Mouse (Mus musculus): ENCODE results near the gene Grip1. TPM values are rescaled to one million over a fixed set of nuclear protein-coding genes. Genes with fewer than 3 reads are reported as not detected.

The Grip1 gene
- polyA plus RNA-seq, 1 experiment from 2014 or later, result 3.1 TPM

DNA sequence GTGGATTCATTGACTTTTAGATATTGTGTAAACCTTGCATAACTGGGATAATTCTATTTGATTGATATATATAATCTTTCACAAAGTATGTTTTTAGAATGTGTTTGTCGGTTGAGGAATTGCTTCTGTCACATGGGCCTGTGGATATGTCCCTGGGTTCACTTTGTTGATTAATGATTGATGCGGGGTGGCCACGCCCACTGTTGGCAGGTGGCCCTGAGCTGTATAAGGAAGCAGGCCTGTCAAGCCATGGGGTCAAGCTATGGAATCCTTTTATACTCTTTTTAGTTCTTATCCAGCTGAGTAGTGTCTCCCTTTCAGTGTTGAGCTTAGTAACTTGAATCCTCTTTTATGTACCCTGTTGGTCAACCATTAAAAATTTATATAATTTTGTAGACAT lies 72.1 kb downstream of the Grip1 start:
- no peak overlapping the region for H3K27ac ChIP-seq
- H3K9ac ChIP-seq, result no peak overlapping the region
- no peaks in the 10 kb centered on the region for H3K27me3 ChIP-seq
- no peak for ATAC-seq (ENCODE audit: insufficient number of reproducible peaks, low FRiP score, low TSS enrichment, low read depth)
- no peak overlapping the region for H3K4me2 ChIP-seq
- no peaks in the 10 kb centered on the region for H3K36me3 ChIP-seq
- H3K9me3 ChIP-seq, result no peaks in the 10 kb centered on the region
- 74% methylated on average over 3 of the region's 3 CpGs for WGBS
- no peaks in the 10 kb centered on the region for H3K4me1 ChIP-seq
- H3K4me3 ChIP-seq, result no peak overlapping the region

DNA sequence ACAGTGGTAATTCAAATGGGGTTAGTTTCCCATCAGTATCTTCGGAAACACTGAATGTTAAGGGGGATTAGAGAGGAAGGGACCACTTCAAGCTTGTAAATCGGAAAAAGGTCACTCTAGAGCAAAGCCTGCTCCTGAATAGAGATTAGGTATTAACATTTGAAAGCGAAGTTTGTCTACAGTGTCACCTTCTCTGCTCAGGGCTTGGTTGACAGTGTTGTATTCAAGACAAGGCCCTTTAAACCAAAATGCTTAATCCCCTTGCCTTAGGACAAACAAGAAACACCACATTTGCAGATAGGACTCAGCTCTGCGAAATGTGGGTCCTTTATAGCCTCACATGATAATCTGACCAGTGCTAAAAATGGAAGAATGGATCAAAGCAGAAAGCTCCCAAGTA lies 81.2 kb downstream of the Grip1 start:
- H3K4me3 ChIP-seq, result no peak overlapping the region
- 77% methylated on average over 4 of the region's 4 CpGs for WGBS
- no peaks in the 10 kb centered on the region for H3K36me3 ChIP-seq
- no peak overlapping the region for H3K27ac ChIP-seq
- no peaks in the 10 kb centered on the region for H3K9me3 ChIP-seq
- no peak overlapping the region for H3K9ac ChIP-seq
- no peak for ATAC-seq (ENCODE audit: insufficient number of reproducible peaks, low FRiP score, low TSS enrichment, low read depth)
- no peak overlapping the region for H3K4me2 ChIP-seq
- H3K27me3 ChIP-seq, result no peaks in the 10 kb centered on the region
- no peaks in the 10 kb centered on the region for H3K4me1 ChIP-seq

GRCm38 (mm10) chr10:119541655-119542054 lies 88.0 kb downstream of the Grip1 start:
- H3K36me3 ChIP-seq, result no peaks in the 10 kb centered on the region

DNA sequence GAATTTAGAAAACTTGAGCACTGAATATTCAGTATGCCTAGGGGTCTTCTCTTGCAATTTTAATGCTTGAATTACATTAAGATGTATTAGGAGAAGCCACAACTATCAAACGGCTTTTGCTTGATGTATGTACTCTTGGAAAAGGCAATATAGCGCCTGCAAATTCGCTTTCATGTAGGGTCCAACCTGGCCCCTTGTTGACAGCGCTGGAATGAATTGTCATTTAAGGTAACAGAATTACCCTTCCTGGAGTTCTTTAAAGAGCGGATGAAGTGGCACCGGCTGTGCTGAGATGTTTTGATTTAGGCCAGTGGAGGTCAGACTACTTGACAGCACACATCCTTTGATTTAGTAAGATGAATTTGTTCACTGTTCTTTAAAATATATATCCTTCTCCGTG lies 90.1 kb downstream of the Grip1 start:
- Histone ChIP-seq H3K27me3 (no peaks in the 10 kb centered on the region), H3K4me3 (no peak overlapping the region), H3K9me3 (no peaks in the 10 kb centered on the region), H3K9ac (no peak overlapping the region), H3K27ac (no peak overlapping the region), H3K4me1 (no peaks in the 10 kb centered on the region), H3K36me3 (no peaks in the 10 kb centered on the region), H3K4me2 (no peak overlapping the region)
- ATAC-seq (ENCODE audit: insufficient number of reproducible peaks, low FRiP score, low TSS enrichment, low read depth), result no peak
- WGBS, result 53% methylated on average over 7 of the region's 7 CpGs

More at GRCm38 (mm10) chr10:119541655-119542054, 88.0 kb downstream of the Grip1 start:
- ATAC-seq (ENCODE audit: insufficient number of reproducible peaks, low FRiP score, low TSS enrichment, low read depth), result no peak
- Histone ChIP-seq H3K4me2 (no peak overlapping the region), H3K27ac (no peak overlapping the region), H3K4me3 (no peak overlapping the region), H3K27me3 (no peaks in the 10 kb centered on the region), H3K4me1 (no peaks in the 10 kb centered on the region), H3K9me3 (no peaks in the 10 kb centered on the region), H3K9ac (no peak overlapping the region)
- 90% methylated on average over 4 of the region's 4 CpGs for WGBS

- no peak overlapping the region for H3K4me2 ChIP-seq
- WGBS, result 68% methylated on average over 9 of the region's 9 CpGs
- no peak overlapping the region for H3K27ac ChIP-seq
- H3K9ac ChIP-seq, result no peak overlapping the region
- H3K27me3 ChIP-seq, result no peaks in the 10 kb centered on the region
- ATAC-seq (ENCODE audit: insufficient number of reproducible peaks, low FRiP score, low TSS enrichment, low read depth), result no peak
- no peaks in the 10 kb centered on the region for H3K9me3 ChIP-seq
- H3K4me1 ChIP-seq, result no peaks in the 10 kb centered on the region
- H3K4me3 ChIP-seq, result no peak overlapping the region
- no peaks in the 10 kb centered on the region for H3K36me3 ChIP-seq
These were observed 91.1 kb downstream of the Grip1 start for GRCm38 (mm10) chr10:119544743-119545142.

DNA sequence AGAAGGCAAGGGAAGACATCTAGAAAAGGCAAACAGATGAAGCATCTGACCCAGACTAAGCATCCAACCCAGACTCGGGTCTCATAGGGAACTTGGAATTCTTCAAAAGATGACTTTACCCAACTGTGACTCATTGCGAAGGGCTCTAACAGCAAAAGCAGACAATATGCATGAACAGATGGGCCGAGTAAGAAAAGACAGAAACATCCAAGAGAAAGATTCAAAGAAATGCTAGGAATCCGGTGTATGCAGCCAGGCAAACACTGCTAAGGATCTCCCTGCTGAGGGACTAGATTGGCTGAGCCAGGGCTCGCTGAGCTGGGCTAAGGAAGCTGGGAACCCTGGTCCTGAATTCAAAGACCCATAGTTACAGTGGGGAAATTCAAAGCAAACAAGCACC lies 94.2 kb downstream of the Grip1 start:
- WGBS, result 71% methylated on average over 5 of the region's 5 CpGs

GRCm38 (mm10) chr10:119548774-119549173 lies 95.1 kb downstream of the Grip1 start:
- no peak overlapping the region for H3K27ac ChIP-seq
- H3K27me3 ChIP-seq, result no peaks in the 10 kb centered on the region
- H3K9me3 ChIP-seq, result no peaks in the 10 kb centered on the region
- no peaks in the 10 kb centered on the region for H3K4me1 ChIP-seq
- H3K4me2 ChIP-seq, result no peak overlapping the region
- H3K9ac ChIP-seq, result no peak overlapping the region
- no peak overlapping the region for H3K4me3 ChIP-seq
- no peaks in the 10 kb centered on the region for H3K36me3 ChIP-seq
- WGBS, result 78% methylated on average over 10 of the region's 10 CpGs
- no peak for ATAC-seq (ENCODE audit: insufficient number of reproducible peaks, low FRiP score, low TSS enrichment, low read depth)

More for the DNA sequence above, 94.2 kb downstream of the Grip1 start:
- Histone ChIP-seq H3K27ac (no peak overlapping the region), H3K36me3 (no peaks in the 10 kb centered on the region), H3K4me2 (no peak overlapping the region), H3K9ac (no peak overlapping the region), H3K4me3 (no peak overlapping the region), H3K27me3 (no peaks in the 10 kb centered on the region), H3K4me1 (no peaks in the 10 kb centered on the region), H3K9me3 (no peaks in the 10 kb centered on the region)
- no peak for ATAC-seq (ENCODE audit: insufficient number of reproducible peaks, low FRiP score, low TSS enrichment, low read depth)

GRCm38 (mm10) chr10:119550630-119551029 lies 97.0 kb downstream of the Grip1 start:
- Histone ChIP-seq H3K9me3 (no peaks in the 10 kb centered on the region), H3K9ac (no peak overlapping the region), H3K27ac (no peak overlapping the region), H3K4me3 (no peak overlapping the region), H3K4me2 (no peak overlapping the region), H3K27me3 (no peaks in the 10 kb centered on the region), H3K4me1 (no peaks in the 10 kb centered on the region), H3K36me3 (no peaks in the 10 kb centered on the region)
- 91% methylated on average over 6 of the region's 6 CpGs for WGBS
- ATAC-seq (ENCODE audit: insufficient number of reproducible peaks, low FRiP score, low TSS enrichment, low read depth), result no peak

DNA sequence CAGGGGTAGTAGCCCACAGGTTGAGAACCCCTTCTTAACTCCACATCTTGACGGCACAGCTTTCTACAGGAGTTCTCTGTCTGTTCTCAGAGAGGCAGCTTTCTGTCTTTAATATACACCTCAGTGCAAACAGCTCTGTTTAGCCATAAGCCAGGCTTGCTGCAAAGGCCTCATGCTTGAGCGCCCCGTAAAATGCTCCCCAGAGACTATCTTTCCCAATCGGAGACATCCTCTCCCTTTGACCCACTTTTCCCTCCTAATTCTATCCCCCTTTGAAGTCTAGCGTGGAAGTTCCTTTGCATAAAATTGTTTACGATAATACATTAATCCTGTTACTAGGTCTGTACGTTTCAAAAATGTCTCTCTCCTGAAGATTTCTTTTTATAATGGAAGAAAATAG lies 102.7 kb downstream of the Grip1 start:
- Histone ChIP-seq H3K4me1 (no peaks in the 10 kb centered on the region), H3K36me3 (no peaks in the 10 kb centered on the region), H3K27me3 (no peaks in the 10 kb centered on the region), H3K4me2 (no peak overlapping the region), H3K27ac (no peak overlapping the region), H3K9me3 (no peaks in the 10 kb centered on the region), H3K4me3 (no peak overlapping the region), H3K9ac (no peak overlapping the region)
- 49% methylated on average over 7 of the region's 7 CpGs for WGBS
- ATAC-seq (ENCODE audit: insufficient number of reproducible peaks, low FRiP score, low TSS enrichment, low read depth), result no peak

- Histone ChIP-seq H3K27me3 (no peaks in the 10 kb centered on the region), H3K4me1 (0 out of 2 replicates have a peak, but pooled peaks cover 4% of the 10 kb centered on the region), H3K4me2 (no peak overlapping the region), H3K9ac (no peak overlapping the region), H3K4me3 (no peak overlapping the region), H3K9me3 (no peaks in the 10 kb centered on the region), H3K36me3 (no peaks in the 10 kb centered on the region), H3K27ac (no peak overlapping the region)
- WGBS, result 93% methylated on average over 7 of the region's 7 CpGs
- no peak for ATAC-seq (ENCODE audit: insufficient number of reproducible peaks, low FRiP score, low TSS enrichment, low read depth)
These were observed 104.8 kb downstream of the Grip1 start for GRCm38 (mm10) chr10:119558432-119558831.

DNA sequence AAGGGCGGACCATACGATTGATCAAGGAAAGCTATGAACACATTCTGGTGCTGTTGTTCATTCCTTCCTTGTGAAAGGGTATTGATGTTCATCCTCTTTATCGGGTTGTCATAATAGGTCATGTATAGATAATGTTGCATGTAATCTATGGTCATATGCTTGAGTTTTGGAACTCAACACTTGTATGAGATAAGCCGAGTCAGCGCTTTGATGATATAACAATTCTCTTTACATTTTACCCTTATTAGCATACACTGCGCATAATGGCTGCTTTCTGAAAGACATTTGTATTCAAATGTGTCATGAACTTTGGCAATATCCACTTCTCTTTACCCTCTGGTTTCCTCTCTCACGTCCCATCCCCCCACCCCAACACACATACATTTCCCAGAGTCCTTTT lies 111.2 kb downstream of the Grip1 start:
- Histone ChIP-seq H3K27me3 (no peaks in the 10 kb centered on the region), H3K36me3 (no peaks in the 10 kb centered on the region), H3K4me1 (0 out of 2 replicates have a peak, but pooled peaks cover 4% of the 10 kb centered on the region), H3K4me3 (no peak overlapping the region), H3K9me3 (no peaks in the 10 kb centered on the region), H3K9ac (no peak overlapping the region), H3K27ac (no peak overlapping the region), H3K4me2 (no peak overlapping the region)
- ATAC-seq (ENCODE audit: insufficient number of reproducible peaks, low FRiP score, low TSS enrichment, low read depth), result no peak
- WGBS, result 97% methylated on average over 7 of the region's 7 CpGs

GRCm38 (mm10) chr10:119573134-119573533 lies 119.5 kb downstream of the Grip1 start:
- Histone ChIP-seq H3K27ac (no peak overlapping the region), H3K9me3 (no peaks in the 10 kb centered on the region), H3K36me3 (no peaks in the 10 kb centered on the region), H3K9ac (no peak overlapping the region), H3K27me3 (no peaks in the 10 kb centered on the region), H3K4me2 (no peak overlapping the region), H3K4me3 (no peak overlapping the region), H3K4me1 (no peaks in the 10 kb centered on the region)
- no peak for ATAC-seq (ENCODE audit: insufficient number of reproducible peaks, low FRiP score, low TSS enrichment, low read depth)
- 77% methylated on average over 9 of the region's 9 CpGs for WGBS

GRCm38 (mm10) chr10:119575780-119576179 lies 122.2 kb downstream of the Grip1 start:
- no peaks in the 10 kb centered on the region for H3K27me3 ChIP-seq
- WGBS, result 88% methylated on average over 1 of the region's 1 CpGs
- no peak overlapping the region for H3K9ac ChIP-seq
- ATAC-seq (ENCODE audit: insufficient number of reproducible peaks, low FRiP score, low TSS enrichment, low read depth), result no peak
- H3K9me3 ChIP-seq, result no peaks in the 10 kb centered on the region
- H3K27ac ChIP-seq, result no peak overlapping the region
- H3K4me3 ChIP-seq, result no peak overlapping the region
- H3K4me1 ChIP-seq, result no peaks in the 10 kb centered on the region
- H3K36me3 ChIP-seq, result no peaks in the 10 kb centered on the region
- no peak overlapping the region for H3K4me2 ChIP-seq
